Mouse (Mus musculus) forebrain, embryonic 16.5 days (tissue): Measurements from ENCODE around the gene Sbf2. TPM values are rescaled to one million over a fixed set of nuclear protein-coding genes. Genes with fewer than 3 reads are reported as not detected.

Experiments used
- ATAC-seq: fragments of 200-750 bp; cut with Nextera tagmentation; 2 replicates; pipeline ENCODE4 v1.8.0; 2017; ENCODE audit warnings: mild to moderate bottlenecking, moderate library complexity
- H3K27ac ChIP-seq: fragments of 300-500 bp; sonication (generic); 2 replicates; pipeline ENCODE4 v1.5.1; 2014; ENCODE audit warnings: low read length, control low read depth
- H3K27me3 ChIP-seq: fragments of 300-500 bp; sonication (generic); replicated peaks from 2 replicates; pipeline ENCODE4 v1.6.1; 2014; ENCODE audit warnings: low read length; ENCODE audit not compliant: control insufficient read depth, insufficient read depth
- H3K36me3 ChIP-seq: fragments of 300-500 bp; sonication (generic); 2 replicates; pipeline ENCODE4 v1.6.1; 2014; ENCODE audit not compliant: control insufficient read depth, insufficient read depth
- H3K4me1 ChIP-seq: fragments of 300-500 bp; sonication (generic); replicated peaks from 2 replicates; pipeline ENCODE4 v1.6.1; 2014; ENCODE audit warnings: low read length; ENCODE audit not compliant: control insufficient read depth, insufficient read depth
- H3K4me2 ChIP-seq: fragments of 300-500 bp; sonication (generic); 2 replicates; pipeline ENCODE4 v1.6.1; 2014; ENCODE audit warnings: mild to moderate bottlenecking, low read length, control low read depth
- H3K4me3 ChIP-seq: fragments of 300-500 bp; sonication (generic); replicated peaks from 2 replicates; pipeline ENCODE4 v1.5.1; 2014; ENCODE audit warnings: mild to moderate bottlenecking, low read length, control low read depth
- H3K9ac ChIP-seq: fragments of 300-500 bp; sonication (generic); replicated peaks from 2 replicates; pipeline ENCODE4 v1.6.1; 2014; ENCODE audit warnings: low read depth, low read length, control low read depth
- H3K9me3 ChIP-seq: fragments of 300-500 bp; sonication (generic); 2 replicates; pipeline ENCODE4 v1.6.1; 2016; ENCODE audit warnings: low read length; ENCODE audit not compliant: control insufficient read depth
- WGBS: fragments of 180-500 bp; shearing (Covaris S2); extraction: QIAGEN DNeasy Blood & Tissue Kit; methylation state at CpG from one replicate; pipeline ENCODE4 v1.1.7; 2014; 5-methylcytosine and 5-hydroxymethylcytosine counted together
- polyA plus RNA-seq: library from polyadenylated mRNA; unstranded; fragments of >200 nt; fragmentation: Nextera tagmentation; extraction: Ambion mirVana; gene quantifications from 2 replicates; pipeline ENCODE4 v1.2.1, GENCODE M21; 2015

Sbf2 gene
- polyA plus RNA-seq, 1 experiment from 2014 or later = 75.7 TPM

DNA sequence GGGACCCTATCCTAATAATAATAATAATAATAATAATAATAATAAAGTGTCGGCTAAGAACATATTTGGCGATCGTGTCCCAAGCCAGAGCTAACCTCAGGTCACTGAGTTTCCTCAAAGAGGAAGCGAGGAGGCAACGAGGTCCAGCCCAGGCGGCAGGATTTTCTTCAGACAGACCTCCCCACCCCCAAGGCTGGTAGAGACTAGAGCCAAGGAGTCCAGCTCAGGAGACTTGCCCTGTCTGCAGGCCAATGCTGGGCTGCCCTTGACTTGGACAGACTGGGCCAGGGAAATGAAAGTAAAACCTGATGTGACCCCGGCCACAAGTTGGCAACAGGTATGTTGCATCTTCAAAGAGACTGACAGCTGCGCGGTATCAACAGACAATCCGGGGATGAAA, 10.8 kb upstream of the Sbf2 start:
- Histone ChIP-seq H3K4me3 (no peak overlapping the region), H3K36me3 (no peaks in the 10 kb centered on the region), H3K27ac (no peak overlapping the region), H3K4me2 (no peak overlapping the region), H3K27me3 (peaks cover 39% of the 10 kb centered on the region), H3K9ac (no peak overlapping the region), H3K4me1 (peaks cover 34% of the 10 kb centered on the region), H3K9me3 (no peaks in the 10 kb centered on the region)
- ATAC-seq = no peak
- WGBS = 60% methylated on average over 10 of the region's 10 CpGs

DNA sequence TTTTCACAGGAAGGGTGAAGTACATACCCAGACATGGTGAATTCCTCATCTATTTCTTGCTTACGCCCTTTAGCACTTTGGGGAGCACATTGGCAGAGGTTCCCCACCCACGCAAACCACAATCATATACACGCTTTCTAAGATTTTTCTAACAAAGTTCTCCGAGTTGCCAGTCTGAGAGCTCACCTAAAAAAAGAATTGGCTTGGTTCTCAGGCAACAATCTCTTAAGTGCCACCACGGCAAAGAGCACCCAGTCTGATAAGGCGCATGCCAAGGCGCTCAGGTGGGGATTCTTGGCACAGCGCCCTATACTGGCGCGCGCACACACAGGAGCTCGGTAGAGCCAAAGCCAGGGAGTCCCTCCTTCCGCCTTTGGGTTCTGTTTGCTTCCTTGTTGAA, 10.2 kb upstream of the Sbf2 start:
- no peaks in the 10 kb centered on the region for H3K36me3 ChIP-seq
- no peak overlapping the region for H3K4me3 ChIP-seq
- WGBS = 76% methylated on average over 13 of the region's 13 CpGs
- H3K27ac ChIP-seq = no peak overlapping the region
- no peaks in the 10 kb centered on the region for H3K9me3 ChIP-seq
- no peak overlapping the region for H3K4me2 ChIP-seq
- peaks cover 29% of the 10 kb centered on the region for H3K4me1 ChIP-seq
- peaks cover 38% of the 10 kb centered on the region for H3K27me3 ChIP-seq
- no peak overlapping the region for H3K9ac ChIP-seq
- ATAC-seq = no peak

DNA sequence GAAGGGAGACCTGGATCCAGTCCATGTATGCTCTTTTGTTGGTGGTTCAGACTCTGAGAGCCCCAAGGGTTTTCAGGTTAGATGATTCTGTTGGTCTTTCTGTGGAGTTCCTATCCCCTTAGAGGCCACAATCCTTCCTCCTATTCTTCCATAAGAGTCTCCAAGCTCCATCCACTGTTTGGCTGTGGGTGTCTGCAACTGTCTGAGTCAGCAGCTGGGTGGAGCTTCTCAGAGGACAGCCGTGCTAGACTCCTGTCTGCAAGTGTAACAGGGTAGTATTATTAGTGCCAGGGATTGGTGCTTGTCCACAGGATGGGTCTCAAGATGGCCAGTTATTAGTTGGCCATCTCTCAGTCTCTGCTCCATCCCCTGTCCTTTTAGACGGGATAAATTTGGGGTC, 9.3 kb upstream of the Sbf2 start:
- H3K4me2 ChIP-seq = no peak overlapping the region
- H3K9me3 ChIP-seq = no peaks in the 10 kb centered on the region
- H3K4me1 ChIP-seq = peaks cover 22% of the 10 kb centered on the region
- no peak overlapping the region for H3K9ac ChIP-seq
- WGBS = 52% methylated on average over 2 of the region's 2 CpGs
- no peaks in the 10 kb centered on the region for H3K36me3 ChIP-seq
- peaks cover 32% of the 10 kb centered on the region for H3K27me3 ChIP-seq
- no peak overlapping the region for H3K4me3 ChIP-seq
- no peak overlapping the region for H3K27ac ChIP-seq
- no peak for ATAC-seq

DNA sequence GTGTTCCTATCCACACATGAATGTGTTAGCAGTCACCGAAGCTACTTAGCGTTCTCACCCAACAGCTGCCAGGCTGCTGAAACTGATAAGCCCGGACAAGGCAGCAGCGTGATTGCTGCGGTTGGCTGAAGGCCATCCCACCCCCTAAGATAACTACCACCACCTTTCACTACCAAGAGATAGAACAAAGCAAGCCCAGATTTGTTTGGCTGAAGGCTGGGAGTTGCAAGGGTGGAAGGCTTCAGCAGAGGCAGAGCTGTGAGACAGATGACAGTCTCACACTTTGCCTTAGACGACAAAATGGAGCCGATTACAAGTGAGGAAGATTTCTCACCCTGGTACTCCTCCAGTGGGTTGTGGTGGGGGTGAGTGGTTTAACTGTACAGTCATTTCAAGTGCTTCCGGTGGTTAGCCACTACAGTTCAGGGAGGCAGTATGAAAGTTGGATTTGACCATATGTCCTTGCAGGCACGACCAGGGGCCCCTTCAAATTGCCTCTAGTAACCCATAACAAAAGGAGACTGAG, 4.4 kb upstream of the Sbf2 start:
- Histone ChIP-seq H3K36me3 (no peaks in the 10 kb centered on the region), H3K9me3 (no peaks in the 10 kb centered on the region), H3K4me3 (no peak overlapping the region), H3K27me3 (0 out of 2 replicates have a peak, but pooled peaks cover 6% of the 10 kb centered on the region), H3K4me2 (no peak overlapping the region), H3K27ac (no peak overlapping the region), H3K9ac (no peak overlapping the region), H3K4me1 (peaks cover 7% of the 10 kb centered on the region)
- WGBS = 41% methylated on average over 9 of the region's 9 CpGs
- no peak for ATAC-seq

DNA sequence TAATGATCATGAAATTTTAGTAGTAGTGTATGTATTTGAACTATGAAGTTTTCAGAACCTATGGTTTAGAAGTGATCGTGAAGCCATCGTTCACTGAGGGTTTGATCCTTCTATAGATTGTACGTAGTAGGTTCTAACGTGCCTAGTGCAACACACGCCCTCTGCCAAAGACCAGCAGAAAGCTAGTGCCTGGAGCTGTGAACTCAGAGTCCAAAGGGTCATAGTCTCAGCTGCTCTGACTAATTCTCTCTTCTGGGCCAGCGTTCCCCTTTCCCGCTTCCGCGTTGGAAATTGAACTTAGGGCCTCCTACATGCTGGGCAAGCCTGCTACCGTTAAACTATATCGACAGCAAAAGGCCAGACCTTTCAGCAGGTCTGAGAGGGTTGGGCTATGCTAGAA, 1.1 kb upstream of the Sbf2 start:
- no peak for ATAC-seq
- no peaks in the 10 kb centered on the region for H3K9me3 ChIP-seq
- no peak overlapping the region for H3K27ac ChIP-seq
- H3K36me3 ChIP-seq = no peaks in the 10 kb centered on the region
- H3K4me3 ChIP-seq = no peak overlapping the region
- H3K27me3 ChIP-seq = 0 out of 2 replicates have a peak, but pooled peaks cover 6% of the 10 kb centered on the region
- peak overlapping the region; percentile 87 for H3K4me2 ChIP-seq
- no peak overlapping the region for H3K9ac ChIP-seq
- H3K4me1 ChIP-seq = peaks cover 17% of the 10 kb centered on the region
- 19% methylated on average over 11 of the region's 11 CpGs for WGBS

DNA sequence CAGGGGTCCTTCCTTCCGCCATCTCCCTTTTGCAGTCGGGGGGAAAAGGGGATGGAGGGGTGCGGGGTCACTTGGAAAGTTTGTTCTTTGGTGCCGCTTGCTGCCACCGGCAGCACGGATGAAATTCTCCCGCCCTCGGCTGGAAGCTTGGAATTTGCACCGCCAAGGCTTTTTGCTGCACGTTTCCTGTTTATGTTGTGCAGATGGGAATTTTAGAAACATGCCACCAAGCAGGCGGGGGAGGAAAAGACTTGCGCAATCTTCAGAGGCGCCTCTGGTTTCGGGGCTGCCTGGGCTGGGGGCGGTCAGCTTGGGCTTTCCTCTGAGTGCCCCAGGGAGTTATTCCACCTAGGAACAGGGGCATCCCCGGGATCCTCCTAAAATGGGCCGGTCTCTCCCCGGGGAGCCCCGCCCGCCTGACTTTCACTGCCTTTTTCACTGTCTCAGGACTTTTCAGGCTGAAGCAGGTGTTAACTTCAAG, 469 bp upstream of the Sbf2 start:
- peak overlapping the region; percentile 88 for H3K4me3 ChIP-seq
- peak; percentile 23 for ATAC-seq
- H3K9ac ChIP-seq = peak overlapping the region; percentile 95
- peaks cover 17% of the 10 kb centered on the region for H3K4me1 ChIP-seq
- 0 out of 2 replicates have a peak, but pooled peaks cover 6% of the 10 kb centered on the region for H3K27me3 ChIP-seq
- peak overlapping the region; percentile 98 for H3K27ac ChIP-seq
- no peaks in the 10 kb centered on the region for H3K36me3 ChIP-seq
- peak overlapping the region; percentile 87 for H3K4me2 ChIP-seq
- under 1% methylated on average over 20 of the region's 20 CpGs for WGBS
- no peaks in the 10 kb centered on the region for H3K9me3 ChIP-seq

DNA sequence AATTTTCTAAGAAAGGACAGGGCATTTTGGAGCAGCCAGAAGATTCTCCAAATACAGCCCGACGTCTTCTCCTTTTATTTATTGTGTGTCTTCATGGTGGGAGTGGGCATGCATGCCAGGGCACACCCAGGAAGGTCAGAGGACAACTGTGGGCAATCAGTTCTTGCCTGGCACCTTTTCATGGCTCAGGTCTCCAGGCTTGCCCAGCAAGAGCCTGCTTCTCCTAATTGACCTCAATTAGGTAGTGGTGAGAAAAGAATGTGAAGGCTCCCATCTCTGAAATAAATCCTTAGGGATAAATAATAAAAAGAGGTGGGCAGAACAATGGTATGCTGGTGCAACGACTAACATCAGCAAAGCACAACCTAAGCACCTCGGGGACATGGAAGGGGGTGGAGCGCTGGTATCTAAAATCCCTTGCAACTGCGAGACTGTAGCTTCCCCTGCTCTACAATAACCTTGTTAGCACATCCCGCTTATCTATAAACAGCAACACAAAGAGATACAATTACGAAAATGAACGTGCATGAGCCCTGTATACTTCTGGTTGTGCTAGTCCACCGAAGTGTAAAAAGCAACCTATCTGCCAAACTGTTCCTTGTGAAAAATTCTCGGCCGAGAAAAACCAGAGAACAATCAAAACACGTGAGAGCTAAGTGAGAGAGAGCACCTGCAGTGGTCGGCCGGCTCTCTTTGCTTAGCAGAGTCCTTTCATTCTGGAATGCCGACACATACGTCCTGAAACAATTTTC, 1.2 kb downstream of the Sbf2 start:
- Histone ChIP-seq H3K36me3 (no peaks in the 10 kb centered on the region), H3K4me2 (peak overlapping the region; percentile 87), H3K27me3 (0 out of 2 replicates have a peak, but pooled peaks cover 6% of the 10 kb centered on the region), H3K27ac (peak overlapping the region; percentile 98), H3K4me1 (peaks cover 17% of the 10 kb centered on the region), H3K9me3 (no peaks in the 10 kb centered on the region), H3K9ac (peak overlapping the region; percentile 95), H3K4me3 (peak overlapping the region; percentile 88)
- peak; percentile 7 for ATAC-seq
- WGBS = 2% methylated on average over 17 of the region's 17 CpGs

DNA sequence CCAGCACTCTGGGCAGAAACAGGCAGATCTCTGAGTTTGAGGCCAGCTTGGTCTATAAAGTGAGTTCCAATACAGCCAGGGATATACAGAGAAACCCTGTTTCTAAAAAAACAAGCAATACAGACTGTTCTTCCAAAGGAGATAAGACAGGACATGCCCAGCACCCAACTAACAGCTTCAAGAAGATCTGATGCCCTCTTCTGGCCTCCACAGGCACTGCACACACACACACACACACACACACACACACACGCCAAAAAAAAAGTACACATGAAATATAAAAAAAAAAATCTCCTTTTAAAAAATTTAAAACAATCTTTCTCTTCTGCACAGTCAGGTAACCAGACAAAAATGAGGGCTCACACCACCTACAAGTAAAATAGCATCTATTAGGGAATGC, 7.8 kb downstream of the Sbf2 start:
- Histone ChIP-seq H3K4me1 (0 out of 2 replicates have a peak, but pooled peaks cover under 1% of the 10 kb centered on the region), H3K4me3 (no peak overlapping the region), H3K4me2 (no peak overlapping the region), H3K27me3 (no peaks in the 10 kb centered on the region), H3K27ac (no peak overlapping the region), H3K36me3 (no peaks in the 10 kb centered on the region), H3K9ac (no peak overlapping the region), H3K9me3 (peaks cover 3% of the 10 kb centered on the region; the same call in 1 of the 2 replicates)
- ATAC-seq = no peak
- 88% methylated on average over 1 of the region's 1 CpGs for WGBS

DNA sequence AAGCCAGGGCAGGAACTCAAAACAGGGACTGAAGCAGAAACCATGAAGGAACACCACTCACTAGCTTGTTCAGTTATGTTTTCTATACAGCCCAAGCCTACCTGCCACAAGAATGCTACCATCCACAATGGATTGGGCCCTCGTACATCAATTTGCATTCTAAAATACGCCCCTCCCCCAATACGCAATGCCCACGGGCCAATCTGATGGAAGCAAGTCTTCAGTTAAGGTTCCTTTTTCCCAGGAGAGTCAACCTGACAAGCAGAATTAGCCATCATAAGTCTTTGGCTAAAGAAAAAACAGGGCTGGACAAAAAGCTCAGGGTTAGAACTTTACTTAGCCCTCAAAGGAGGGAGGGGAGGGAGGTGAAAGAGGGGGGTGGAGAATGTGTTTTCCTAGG, 9.2 kb downstream of the Sbf2 start:
- H3K4me2 ChIP-seq = no peak overlapping the region
- H3K9ac ChIP-seq = no peak overlapping the region
- no peaks in the 10 kb centered on the region for H3K4me1 ChIP-seq
- 84% methylated on average over 4 of the region's 4 CpGs for WGBS
- no peaks in the 10 kb centered on the region for H3K27me3 ChIP-seq
- H3K27ac ChIP-seq = no peak overlapping the region
- H3K4me3 ChIP-seq = no peak overlapping the region
- no peaks in the 10 kb centered on the region for H3K36me3 ChIP-seq
- ATAC-seq = no peak
- H3K9me3 ChIP-seq = peaks cover 3% of the 10 kb centered on the region; the same call in 1 of the 2 replicates
